18 mouse cellular contexts compared by ENCODE assay signal in the genomic region with DNA sequence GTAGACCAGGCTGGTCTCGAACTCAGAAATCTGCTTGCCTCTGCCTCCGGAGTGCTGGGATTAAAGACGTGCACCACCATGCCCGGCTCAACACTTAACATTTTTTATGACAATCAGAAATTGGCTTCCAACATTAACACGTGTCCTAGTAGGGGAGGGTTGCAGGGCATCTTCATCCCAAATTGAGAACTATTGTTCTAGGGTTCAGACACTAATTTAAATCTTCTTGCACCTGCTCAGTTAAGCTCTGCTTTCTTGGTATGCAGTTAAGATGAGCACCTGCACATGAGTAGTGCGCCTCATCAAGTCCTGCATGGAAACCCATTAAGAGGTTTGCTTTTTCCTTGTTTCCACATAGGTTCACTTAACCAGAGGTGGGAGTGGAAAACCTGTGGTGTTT. TPM values are rescaled to one million over a fixed set of nuclear protein-coding genes. Genes with fewer than 3 reads are reported as not detected.
DNase-seq lines count a peak whose midpoint lies in the region; ATAC-seq and TF ChIP-seq lines count a peak whose summit lies in the region.
"Had no signal": no experiment of that assay in that cellular context is flagged by ENCODE, and none has a peak within 500 bp of the region (broad histone marks: within the 10 kb centered on the region; RNA-seq: fewer than 3 reads in every experiment).

No protein-coding gene starts in this region.

- peaks cover 43% of the 10 kb centered on the region for H3K4me1 ChIP-seq in heart, embryonic 12.5 days (replicated peaks)
- peaks cover 6% of the 10 kb centered on the region for H3K4me1 ChIP-seq in heart, adult 2 months (ENCODE audit: control insufficient read depth, insufficient read depth, low read length)
- peaks cover 48% of the 10 kb centered on the region for H3K4me1 ChIP-seq in limb, embryonic 13.5 days
- H3K4me1 ChIP-seq in limb, embryonic 10.5 days = peaks cover 16% of the 10 kb centered on the region
- peaks cover 6 to 49% of the 10 kb centered on the region in 2 experiments; a peak in 2 of 4 replicates for H3K4me1 ChIP-seq in CH12.LX (ENCODE audit: control insufficient read depth in 1 of 2, insufficient read depth in 2 of 2)
- peaks cover 42% of the 10 kb centered on the region for H3K4me1 ChIP-seq in embryonic facial prominence, embryonic 13.5 days

- dilution Hi-C loops in CH12.LX (cut with MboI; ENCODE audit: extremely low pct_ligation_motif_present, extremely low pct_unique_long_range_greater_than_20kb, low sequenced_read_pairs) = no loop called here

- no peak for DNase-seq in heart, adult 2 months
- DNase-seq in limb, embryonic 10.5 days (ENCODE audit: low spot score) = no peak
- DNase-seq in CH12.LX (ENCODE audit: extremely low read depth) = no peak
- no peak for DNase-seq in kidney, adult 9 months
- DNase-seq: adrenal gland, postnatal 36 days; cerebellum, adult 8-10 months; kidney, adult 18-20 months; kidney, postnatal 14 days; lung, postnatal 14 days; right cerebral cortex, postnatal 25 days; thymus, postnatal 14 days had no signal

- no peak overlapping the region for H3K9ac ChIP-seq in heart, embryonic 12.5 days
- no peak overlapping the region for H3K9ac ChIP-seq in heart, adult 2 months (ENCODE audit: low read depth, low read length)
- H3K9ac ChIP-seq in limb, embryonic 13.5 days = 0 out of 2 replicates have a peak overlapping the region, but pooled peaks have one; percentile 31
- peak overlapping the region; percentile 10; the same call in 1 of the 2 replicates for H3K9ac ChIP-seq in CH12.LX (ENCODE audit: insufficient read depth, low read depth)
- no peak overlapping the region for H3K9ac ChIP-seq in embryonic facial prominence, embryonic 13.5 days
- H3K9ac ChIP-seq: embryonic facial prominence, embryonic 15.5 days; forebrain, embryonic 12.5 days; midbrain, embryonic 12.5 days had no signal

- intact Hi-C loops in heart, adult 2 months (cut with DNase I) = no loop called here

- WGBS in heart, embryonic 12.5 days = 83% methylated on average over 6 of the region's 6 CpGs
- 61% methylated on average over 6 of the region's 6 CpGs for WGBS in heart, adult 2 months
- WGBS in limb, embryonic 13.5 days = 81% methylated on average over 6 of the region's 6 CpGs
- WGBS in limb, embryonic 10.5 days = 92% methylated on average over 6 of the region's 6 CpGs
- 83% methylated on average over 6 of the region's 6 CpGs for WGBS in embryonic facial prominence, embryonic 13.5 days

- no peaks in the 10 kb centered on the region for H3K9me3 ChIP-seq in heart, embryonic 12.5 days (replicated peaks)
- H3K9me3 ChIP-seq in limb, embryonic 13.5 days = no peaks in the 10 kb centered on the region
- H3K9me3 ChIP-seq in limb, embryonic 10.5 days (replicated peaks) = no peaks in the 10 kb centered on the region
- H3K9me3 ChIP-seq in CH12.LX (replicated peaks; ENCODE audit: low read length) = no peaks in the 10 kb centered on the region
- H3K9me3 ChIP-seq in embryonic facial prominence, embryonic 13.5 days = no peaks in the 10 kb centered on the region
- H3K9me3 ChIP-seq: embryonic facial prominence, embryonic 15.5 days; forebrain, embryonic 12.5 days; G1E; midbrain, embryonic 12.5 days had no signal

- peaks cover 22% of the 10 kb centered on the region for H3K36me3 ChIP-seq in heart, embryonic 12.5 days
- H3K36me3 ChIP-seq in heart, adult 2 months (ENCODE audit: control insufficient read depth, insufficient read depth, low read length) = peaks cover 60% of the 10 kb centered on the region
- H3K36me3 ChIP-seq in limb, embryonic 13.5 days = peaks cover 44% of the 10 kb centered on the region
- H3K36me3 ChIP-seq in limb, embryonic 10.5 days = peaks cover 63% of the 10 kb centered on the region
- peaks cover 9 to 53% of the 10 kb centered on the region in 2 experiments for H3K36me3 ChIP-seq in CH12.LX (replicated peaks in 1 of 2; ENCODE audit: control insufficient read depth in 1 of 2, insufficient read depth in 1 of 2, low read length in 1 of 2)
- peaks cover 27% of the 10 kb centered on the region for H3K36me3 ChIP-seq in embryonic facial prominence, embryonic 13.5 days

- no peak overlapping the region for H3K27ac ChIP-seq in heart, embryonic 12.5 days (ENCODE audit: poor library complexity, severe bottlenecking)
- H3K27ac ChIP-seq in heart, adult 2 months = no peak overlapping the region
- no peak overlapping the region for H3K27ac ChIP-seq in limb, embryonic 13.5 days
- H3K27ac ChIP-seq in limb, embryonic 10.5 days = no peak overlapping the region
- H3K27ac ChIP-seq in CH12.LX (ENCODE audit: insufficient read depth, low read depth) = no peak overlapping the region
- H3K27ac ChIP-seq in embryonic facial prominence, embryonic 13.5 days = no peak overlapping the region
- H3K27ac ChIP-seq: embryonic facial prominence, embryonic 15.5 days; forebrain, embryonic 12.5 days; midbrain, embryonic 12.5 days had no signal

- H3K79me2 ChIP-seq in heart, adult 2 months (replicated peaks; ENCODE audit: control insufficient read depth, insufficient read depth, low read length) = peaks cover 12% of the 10 kb centered on the region
- H3K79me2 ChIP-seq in CH12.LX (replicated peaks; ENCODE audit: control insufficient read depth, extremely low read depth, insufficient read depth, poor library complexity, severe bottlenecking) = peaks cover 84% of the 10 kb centered on the region

- ATAC-seq in heart, embryonic 12.5 days (ENCODE audit: insufficient number of reproducible peaks, low FRiP score) = no peak
- ATAC-seq in limb, embryonic 13.5 days (ENCODE audit: low FRiP score, low read depth) = no peak
- no peak for ATAC-seq in embryonic facial prominence, embryonic 13.5 days (ENCODE audit: insufficient number of reproducible peaks, insufficient read depth, low FRiP score, low TSS enrichment, low read depth)

- H3K27me3 ChIP-seq in heart, embryonic 12.5 days (replicated peaks) = no peaks in the 10 kb centered on the region
- H3K27me3 ChIP-seq in heart, adult 2 months (ENCODE audit: control insufficient read depth, insufficient read depth, low read length) = no peaks in the 10 kb centered on the region
- no peaks in the 10 kb centered on the region for H3K27me3 ChIP-seq in limb, embryonic 13.5 days
- H3K27me3 ChIP-seq in limb, embryonic 10.5 days (ENCODE audit: low read depth, poor library complexity, severe bottlenecking) = no peaks in the 10 kb centered on the region
- no peaks in the 10 kb centered on the region for H3K27me3 ChIP-seq in CH12.LX (replicated peaks)
- H3K27me3 ChIP-seq in embryonic facial prominence, embryonic 13.5 days = no peaks in the 10 kb centered on the region
- H3K27me3 ChIP-seq: embryonic facial prominence, embryonic 15.5 days; forebrain, embryonic 12.5 days; midbrain, embryonic 12.5 days had no signal

- no peak for TF ChIP-seq EP300 in heart, adult 2 months (IDR thresholded peaks at IDR 0.05; ENCODE audit: insufficient read depth, low read depth, low read length)
- TF ChIP-seq EP300 in CH12.LX (IDR thresholded peaks at IDR 0.05; ENCODE audit: low read length) = no peak

- TF ChIP-seq RAD21 in CH12.LX (IDR thresholded peaks at IDR 0.05; ENCODE audit: low read depth, low read length) = no peak

- in situ Hi-C loops in CH12.LX (cut with MboI; ENCODE audit: low pct_ligation_motif_present, low pct_unique_long_range_greater_than_20kb, low sequenced_read_pairs) = no loop called here

- H3K4me3 ChIP-seq in heart, embryonic 12.5 days = no peak overlapping the region
- H3K4me3 ChIP-seq in heart, adult 2 months = no peak overlapping the region
- no peak overlapping the region for H3K4me3 ChIP-seq in limb, embryonic 13.5 days
- H3K4me3 ChIP-seq in limb, embryonic 10.5 days = no peak overlapping the region
- H3K4me3 ChIP-seq in CH12.LX (replicated peaks in 1 of 3; ENCODE audit: low read depth in 2 of 3, low read length in 2 of 3, poor library complexity in 1 of 3) = no peak overlapping the region
- no peak overlapping the region for H3K4me3 ChIP-seq in embryonic facial prominence, embryonic 13.5 days
- H3K4me3 ChIP-seq: embryonic facial prominence, embryonic 15.5 days; forebrain, embryonic 12.5 days; midbrain, embryonic 12.5 days had no signal

- TF ChIP-seq CTCF in heart, adult 2 months (IDR thresholded peaks at IDR 0.05) = no peak
- no peak for TF ChIP-seq CTCF in CH12.LX (conservative IDR thresholded peaks at IDR 0.05 in 1 of 2, IDR thresholded peaks at IDR 0.05 in 1 of 2; ENCODE audit: low read depth in 2 of 2, low read length in 2 of 2)

- TF ChIP-seq POLR2A in heart, adult 2 months (IDR thresholded peaks at IDR 0.05; ENCODE audit: insufficient read depth, low read depth, low read length) = no peak
- no peak for TF ChIP-seq POLR2A in CH12.LX (IDR thresholded peaks at IDR 0.05; ENCODE audit: low read depth, low read length)

- peak overlapping the region; percentile 5; the same call in 1 of the 2 replicates for H3K4me2 ChIP-seq in heart, embryonic 12.5 days
- H3K4me2 ChIP-seq in limb, embryonic 13.5 days (replicated peaks) = peak overlapping the region; percentile 97; the same call in 1 of the 2 replicates
- peak overlapping the region; percentile 98 for H3K4me2 ChIP-seq in CH12.LX (ENCODE audit: insufficient read depth, low read depth, poor library complexity, severe bottlenecking)
- peak overlapping the region; percentile 95; the same call in 1 of the 2 replicates for H3K4me2 ChIP-seq in embryonic facial prominence, embryonic 13.5 days

TF ChIP-seq in CH12.LX, 34 proteins besides CTCF, POLR2A, EP300 and RAD21:
- no peak for TF ChIP-seq KAT2A (IDR thresholded peaks at IDR 0.05; ENCODE audit: insufficient replicate concordance, low read length)
- TF ChIP-seq HCFC1 (IDR thresholded peaks at IDR 0.05; ENCODE audit: low read depth, low read length) = no peak
- TF ChIP-seq ELF1 (IDR thresholded peaks at IDR 0.05; ENCODE audit: low read depth, low read length) = no peak
- no peak for TF ChIP-seq RCOR1 (conservative IDR thresholded peaks at IDR 0.05; ENCODE audit: low read depth, low read length)
- TF ChIP-seq PAX5 (IDR thresholded peaks at IDR 0.05; ENCODE audit: low read length) = no peak
- no peak for TF ChIP-seq MYC (IDR thresholded peaks at IDR 0.05; ENCODE audit: low read depth, low read length)
- no peak for TF ChIP-seq SMC3 (IDR thresholded peaks at IDR 0.05; ENCODE audit: low read depth, low read length)
- TF ChIP-seq JUND (conservative IDR thresholded peaks at IDR 0.05; ENCODE audit: low read depth, low read length) = no peak

RNA-seq across cellular contexts. Expression of a gene that starts 5.7 kb away (rescaled TPM):
- polyA plus RNA-seq in heart, embryonic 12.5 days (2016; fragmentation: Nextera tagmentation; extraction: Ambion mirVana) = 41.8 and 44.6 TPM in 2 replicates
- 10 to 100 TPM; 80.1 to 90.3 TPM for total RNA-seq in heart, adult 2 months (2021)
- 24.0 and 36.7 TPM in 2 replicates for polyA plus RNA-seq in heart, adult 2 months (2012; rRNA removed)
- 34.4 and 36.7 TPM in 2 replicates for polyA plus RNA-seq in limb, embryonic 13.5 days (2015; fragmentation: Nextera tagmentation; extraction: Ambion mirVana)
- polyA plus RNA-seq in limb, embryonic 10.5 days (2016; fragmentation: Nextera tagmentation; extraction: Ambion mirVana) = 31.8 and 34.7 TPM in 2 replicates
- 40.5 and 55.0 TPM in 2 replicates for total RNA-seq in CH12.LX (2012; rRNA removed)
- total RNA-seq in CH12.LX (2014; rRNA removed) = 37.2 and 42.7 TPM in 2 replicates
- 33.8 and 39.6 TPM in 2 replicates for polyA plus RNA-seq in CH12.LX (2012; ENCODE audit: insufficient read length, low read depth)
- polyA plus RNA-seq in embryonic facial prominence, embryonic 13.5 days (2015; fragmentation: Nextera tagmentation; extraction: Ambion mirVana) = 35.2 and 36.6 TPM in 2 replicates

Comparison
In these comparisons a context has a peak if more than half of its experiments do, and no peak if none do; other contexts are left out.
1. H3K4me2 ChIP-seq: peak in every context shown above with its lines; median percentile 98 in CH12.LX; 97 in limb, embryonic 13.5 days; 95 in embryonic facial prominence, embryonic 13.5 days; 5 in heart, embryonic 12.5 days.
2. H3K9ac ChIP-seq: peak in limb, embryonic 13.5 days (single experiment) and CH12.LX (single experiment); none in heart, embryonic 12.5 days (single experiment), heart, adult 2 months (single experiment) and embryonic facial prominence, embryonic 13.5 days (single experiment).